Mouse (Mus musculus) embryonic facial prominence, embryonic 15.5 days (tissue): ENCODE measurements around the gene Tigd4. TPM values are rescaled to one million over a fixed set of nuclear protein-coding genes. Genes with fewer than 3 reads are reported as not detected.

Experiments used
- ATAC-seq: fragments of 200-750 bp; cut with Nextera tagmentation; 2 replicates; pipeline ENCODE4 v1.8.0; 2017; ENCODE audit warnings: low read depth, moderate TSS enrichment; ENCODE audit not compliant: insufficient number of reproducible peaks, low FRiP score, low TSS enrichment
- H3K27ac ChIP-seq: fragments of 300-500 bp; sonication (generic); replicated peaks from 2 replicates; pipeline ENCODE4 v1.5.1; 2015; ENCODE audit warnings: mild to moderate bottlenecking, inconsistent platforms
- H3K27me3 ChIP-seq: fragments of 300-500 bp; sonication (generic); 2 replicates; pipeline ENCODE4 v1.6.1; 2015; ENCODE audit warnings: inconsistent platforms
- H3K36me3 ChIP-seq: fragments of 300-500 bp; sonication (generic); 2 replicates; pipeline ENCODE4 v1.6.1; 2015; ENCODE audit warnings: mild to moderate bottlenecking, inconsistent platforms
- H3K4me1 ChIP-seq: fragments of 300-500 bp; sonication (generic); 2 replicates; pipeline ENCODE4 v1.6.1; 2015; ENCODE audit warnings: inconsistent platforms
- H3K4me2 ChIP-seq: fragments of 300-500 bp; sonication (generic); replicated peaks from 2 replicates; pipeline ENCODE4 v1.6.1; 2015; ENCODE audit warnings: mild to moderate bottlenecking, inconsistent platforms
- H3K4me3 ChIP-seq: fragments of 300-500 bp; sonication (generic); replicated peaks from 2 replicates; pipeline ENCODE4 v1.5.1; 2015; ENCODE audit warnings: mild to moderate bottlenecking, inconsistent platforms
- H3K9ac ChIP-seq: fragments of 300-500 bp; sonication (generic); 2 replicates; pipeline ENCODE4 v1.6.1; 2015; ENCODE audit warnings: inconsistent platforms
- H3K9me3 ChIP-seq: fragments of 300-500 bp; sonication (generic); replicated peaks from 2 replicates; pipeline ENCODE4 v1.6.1; 2016; ENCODE audit warnings: inconsistent platforms
- WGBS: fragments of 180-500 bp; shearing (Covaris S2); methylation state at CpG from one replicate; pipeline ENCODE4 v1.1.7; 2015; 5-methylcytosine and 5-hydroxymethylcytosine counted together
- polyA plus RNA-seq: library from polyadenylated mRNA; unstranded; fragments of >200 nt; fragmentation: Nextera tagmentation; extraction: Ambion mirVana; gene quantifications from 2 replicates; pipeline ENCODE4 v1.2.1, GENCODE M21; 2015

Tigd4 gene
- polyA plus RNA-seq, 1 experiment from 2014 or later, result 1.5 TPM

DNA sequence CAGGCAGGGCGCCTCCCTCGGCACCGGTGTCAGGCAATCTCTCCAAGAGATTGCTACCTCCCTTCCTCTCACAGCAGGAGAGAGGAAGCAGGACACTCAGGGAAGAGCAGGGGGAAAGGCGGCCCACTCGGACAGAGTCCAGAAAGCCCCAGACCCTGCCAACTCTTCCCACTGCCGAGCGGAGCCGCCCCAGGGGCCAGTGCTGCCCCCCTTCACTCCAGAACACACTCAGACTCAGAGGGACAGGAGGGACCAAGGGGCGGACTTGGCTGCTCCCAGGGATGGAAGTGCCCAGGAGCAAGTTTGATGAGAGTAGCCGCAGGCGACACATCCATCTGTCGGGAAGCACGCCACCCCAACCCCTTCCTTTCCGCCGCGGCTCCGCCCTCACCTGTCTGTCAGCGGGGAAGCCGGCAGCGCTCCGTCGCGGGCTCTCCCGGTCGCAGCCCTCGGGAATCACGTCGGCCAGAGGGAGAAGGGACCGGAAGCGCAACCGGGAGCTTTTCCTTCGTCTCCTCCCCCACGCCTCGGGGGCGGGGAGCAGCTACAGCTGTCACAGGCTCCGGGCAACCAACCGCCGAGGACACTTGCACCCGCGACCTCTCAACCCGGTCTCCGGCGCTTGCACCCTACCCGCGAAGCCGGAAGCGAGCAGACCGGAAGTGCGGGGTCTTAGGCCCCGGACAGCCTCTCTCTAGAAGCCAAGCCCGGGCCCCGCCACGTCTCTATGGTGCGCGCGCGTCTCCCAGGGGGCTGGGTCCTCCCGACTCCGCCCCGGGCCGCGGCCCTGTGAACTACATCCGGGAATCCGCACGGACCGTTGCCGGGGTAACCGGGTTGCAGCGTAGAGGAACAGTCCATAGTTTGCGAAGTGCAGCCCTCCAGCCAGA, 11.1 kb upstream of the Tigd4 start, which contains the start of gene Arfip1:
Gene Arfip1, minus strand, starts transcription at position 603 of the 890 bp plus-strand sequence.
- under 1% methylated on average over 69 of the region's 70 CpGs for WGBS
- H3K27ac ChIP-seq, result peak within 1 kb of the TSS; percentile 93
- H3K9ac ChIP-seq, result peak within 1 kb of the TSS; percentile 74
- H3K4me2 ChIP-seq, result peak within 1 kb of the TSS; percentile 72
- H3K27me3 ChIP-seq, result no peaks in the 10 kb centered on the region
- peak within 1 kb of the TSS; percentile 89 for H3K4me3 ChIP-seq
- H3K36me3 ChIP-seq, result no peaks in the 10 kb centered on the region
- peak; percentile 98 for ATAC-seq
- H3K9me3 ChIP-seq, result no peaks in the 10 kb centered on the region
- peaks cover 21% of the 10 kb centered on the region for H3K4me1 ChIP-seq

DNA sequence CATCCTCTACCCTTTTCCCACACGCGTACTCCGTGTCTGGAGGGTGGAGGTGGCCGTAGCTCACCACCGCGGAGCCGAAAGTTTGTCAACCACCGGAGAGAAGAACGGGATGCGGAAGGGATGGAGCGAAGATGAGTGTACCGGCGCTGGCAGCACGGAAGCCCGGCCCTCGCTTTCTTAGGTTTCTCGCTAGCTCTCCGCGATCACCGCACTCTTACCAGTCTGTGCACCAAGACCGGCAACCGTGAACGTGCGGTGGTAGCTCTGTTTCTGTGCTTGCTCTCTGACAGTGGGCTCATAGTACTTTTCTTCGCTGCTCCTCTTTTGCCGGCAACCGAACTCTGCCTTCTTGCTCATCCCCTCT, 10.5 kb upstream of the Tigd4 start:
- Histone ChIP-seq H3K27ac (peak overlapping the region; percentile 93), H3K4me3 (peak overlapping the region; percentile 89), H3K4me2 (peak overlapping the region; percentile 72), H3K27me3 (no peaks in the 10 kb centered on the region), H3K36me3 (no peaks in the 10 kb centered on the region), H3K4me1 (peaks cover 21% of the 10 kb centered on the region), H3K9ac (peak overlapping the region; percentile 74), H3K9me3 (no peaks in the 10 kb centered on the region)
- ATAC-seq, result no peak
- WGBS, result under 1% methylated on average over 27 of the region's 27 CpGs

DNA sequence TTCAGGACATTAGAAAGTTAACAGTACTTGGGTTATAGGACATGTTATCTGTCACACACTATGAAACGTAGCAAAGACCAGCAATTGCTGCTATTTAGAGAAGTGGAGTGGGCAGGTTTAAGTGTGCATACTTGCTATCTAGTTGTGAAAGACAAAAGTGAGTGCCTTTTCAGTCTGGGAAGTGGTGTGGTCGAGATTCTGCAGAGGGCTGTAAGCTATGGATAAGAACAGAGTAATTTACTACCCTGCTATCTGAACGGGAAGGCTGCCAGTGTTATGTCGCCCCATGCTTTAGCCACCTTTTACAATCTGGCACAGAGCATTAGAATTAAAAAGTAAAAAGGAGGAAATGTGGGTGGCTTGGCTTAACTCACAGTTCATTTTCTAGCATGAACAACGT, 6.6 kb upstream of the Tigd4 start:
- no peak for ATAC-seq
- Histone ChIP-seq H3K4me1 (peaks cover 4% of the 10 kb centered on the region; the same call in 1 of the 2 replicates), H3K9me3 (no peaks in the 10 kb centered on the region), H3K27me3 (no peaks in the 10 kb centered on the region), H3K9ac (no peak overlapping the region), H3K36me3 (no peaks in the 10 kb centered on the region), H3K4me2 (no peak overlapping the region), H3K27ac (no peak overlapping the region), H3K4me3 (no peak overlapping the region)
- 51% methylated on average over 5 of the region's 5 CpGs for WGBS

DNA sequence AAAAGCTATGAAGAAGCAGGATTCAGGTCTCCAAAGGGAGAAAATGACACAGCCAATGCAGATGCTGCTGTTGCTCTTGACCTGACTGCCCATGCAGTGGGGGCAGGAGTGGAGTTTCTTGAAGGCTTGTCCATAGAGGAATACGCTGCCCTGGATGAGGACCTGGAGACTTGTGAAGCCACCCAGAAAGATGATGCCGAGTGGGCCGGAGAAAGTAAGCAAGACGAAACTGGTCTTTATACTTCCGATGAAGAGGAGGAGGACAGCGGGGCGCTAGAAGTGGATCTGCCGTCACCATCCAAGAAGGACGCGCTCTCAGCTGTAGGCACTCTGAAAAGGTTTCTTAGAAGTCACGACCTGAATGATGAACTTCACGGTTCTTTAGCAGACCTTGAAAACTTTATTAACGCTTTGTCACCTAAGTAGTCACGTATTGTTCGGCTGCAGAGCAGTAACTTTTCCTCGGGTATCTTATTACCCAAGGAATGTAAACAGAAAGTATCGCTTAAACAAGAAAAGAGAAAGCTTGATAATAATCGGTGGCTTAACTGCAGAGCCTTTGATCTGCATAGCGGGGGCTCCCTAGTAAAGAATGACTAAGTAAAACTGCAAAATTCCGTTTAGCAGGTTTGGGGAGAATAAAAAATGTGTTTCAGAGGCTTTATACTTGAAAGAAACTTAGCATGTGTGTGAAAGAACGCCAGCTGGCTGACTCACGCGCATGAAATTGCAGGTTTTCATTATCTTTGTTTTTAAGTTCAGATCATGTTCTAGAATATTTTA, 1.7 kb downstream of the Tigd4 start:
- Histone ChIP-seq H3K4me2 (peak overlapping the region; percentile 41), H3K36me3 (no peaks in the 10 kb centered on the region), H3K9me3 (no peaks in the 10 kb centered on the region), H3K4me1 (peaks cover 5% of the 10 kb centered on the region; the same call in 1 of the 2 replicates), H3K27ac (no peak overlapping the region; the same call in 1 of the 2 replicates), H3K4me3 (peak overlapping the region; percentile 33), H3K27me3 (no peaks in the 10 kb centered on the region; the same call in 1 of the 2 replicates), H3K9ac (no peak overlapping the region)
- no peak for ATAC-seq
- 16% methylated on average over 23 of the region's 23 CpGs for WGBS

DNA sequence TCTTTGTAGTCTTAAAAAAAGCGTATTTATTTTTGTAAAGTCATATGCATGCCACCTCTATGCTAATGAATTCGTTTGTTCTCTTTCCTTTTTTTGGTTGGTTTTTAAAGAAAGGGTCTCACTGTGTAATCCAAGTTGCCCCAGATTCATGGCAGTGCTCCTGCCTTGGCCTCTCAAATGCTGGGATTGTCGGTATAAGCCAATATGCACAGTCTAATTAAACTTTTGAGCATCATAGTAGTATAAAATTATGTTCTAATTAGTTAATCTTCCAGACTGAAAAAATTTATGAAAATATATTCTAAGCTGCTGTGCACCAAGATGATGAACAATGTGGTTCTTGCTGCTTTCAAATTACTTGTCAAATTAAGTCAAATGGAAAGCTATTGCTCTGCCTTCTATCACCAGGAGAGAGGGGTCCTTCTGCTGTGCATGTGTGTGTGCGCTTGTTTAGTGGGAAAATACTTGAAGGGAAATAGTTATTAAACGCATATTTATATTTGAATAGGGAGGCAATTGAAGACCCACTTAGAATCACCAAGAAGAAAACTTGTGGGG, 2.4 kb downstream of the Tigd4 start:
- Histone ChIP-seq H3K9ac (no peak overlapping the region), H3K4me1 (peaks cover 5% of the 10 kb centered on the region; the same call in 1 of the 2 replicates), H3K27me3 (no peaks in the 10 kb centered on the region; the same call in 1 of the 2 replicates), H3K36me3 (no peaks in the 10 kb centered on the region), H3K27ac (0 out of 2 replicates have a peak overlapping the region, but pooled peaks have one; percentile 6), H3K4me2 (peak overlapping the region; percentile 41), H3K4me3 (no peak overlapping the region; the same call in 1 of the 2 replicates), H3K9me3 (no peaks in the 10 kb centered on the region)
- no peak for ATAC-seq
- WGBS, result 33% methylated on average over 5 of the region's 5 CpGs

DNA sequence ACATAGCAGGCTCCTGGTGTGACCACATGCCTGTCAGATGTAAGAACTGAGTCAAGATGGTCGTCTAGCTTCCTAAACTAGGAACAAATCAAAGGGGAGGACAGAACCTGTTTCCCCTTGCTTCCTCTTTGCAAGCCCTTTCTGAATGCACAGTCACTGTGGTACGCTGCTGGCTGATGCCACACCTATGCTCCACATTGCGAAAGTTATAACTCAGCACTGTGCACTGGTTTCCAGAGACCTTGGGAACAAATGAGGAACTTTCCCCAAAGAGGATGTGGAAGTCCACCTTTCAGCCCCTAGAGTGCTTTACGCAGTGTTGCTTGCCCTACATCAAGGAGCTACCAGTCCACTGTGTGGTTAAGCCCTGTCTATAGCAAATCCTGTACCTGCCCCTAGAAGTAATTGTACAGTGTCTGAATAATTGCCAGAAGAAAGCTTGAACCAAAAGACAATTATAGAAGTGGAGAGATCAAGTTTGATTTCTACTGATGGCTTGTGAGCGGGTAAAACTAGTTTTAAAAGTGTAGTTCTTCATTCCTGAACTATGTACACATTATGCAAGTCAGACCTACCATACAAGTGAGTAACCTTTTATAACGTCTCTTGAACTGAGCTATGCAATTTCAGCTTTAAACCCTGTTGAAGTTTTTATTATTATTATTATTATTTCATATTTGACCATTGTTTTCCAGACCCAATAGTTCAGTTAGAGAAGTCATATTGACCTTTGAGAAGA, 4.8 kb downstream of the Tigd4 start:
- no peak for ATAC-seq
- H3K27ac ChIP-seq, result peak overlapping the region; percentile 31; the same call in 1 of the 2 replicates

DNA sequence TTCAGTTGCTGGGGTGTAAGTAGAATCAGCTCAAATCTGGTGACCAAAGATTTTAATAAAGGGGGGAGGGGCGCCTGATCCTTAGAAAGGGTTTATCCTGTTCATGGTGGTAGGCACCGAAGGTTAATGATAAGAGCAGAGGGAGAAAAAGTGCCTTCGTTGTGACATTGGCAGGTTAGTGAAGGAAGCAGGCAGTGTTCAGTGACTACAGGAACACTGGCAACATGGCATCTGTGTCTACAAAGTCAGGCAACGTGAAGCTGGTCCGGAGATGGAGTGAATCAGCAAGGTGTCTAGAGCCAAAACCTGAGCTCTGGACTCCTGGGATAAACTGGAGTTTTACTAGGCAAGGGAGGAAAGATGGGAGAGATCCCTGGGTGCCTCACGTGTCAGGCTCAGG, 5.4 kb downstream of the Tigd4 start:
- Histone ChIP-seq H3K4me2 (no peak overlapping the region), H3K36me3 (no peaks in the 10 kb centered on the region), H3K4me1 (peaks cover 10% of the 10 kb centered on the region; the same call in 1 of the 2 replicates), H3K27ac (no peak overlapping the region), H3K9ac (no peak overlapping the region), H3K4me3 (no peak overlapping the region), H3K9me3 (no peaks in the 10 kb centered on the region), H3K27me3 (no peaks in the 10 kb centered on the region)
- no peak for ATAC-seq
- WGBS, result 78% methylated on average over 6 of the region's 6 CpGs

More for the DNA sequence above, 4.8 kb downstream of the Tigd4 start:
- Histone ChIP-seq H3K4me2 (no peak overlapping the region), H3K27me3 (no peaks in the 10 kb centered on the region; the same call in 1 of the 2 replicates), H3K9me3 (no peaks in the 10 kb centered on the region), H3K4me1 (peaks cover 10% of the 10 kb centered on the region; the same call in 1 of the 2 replicates), H3K9ac (no peak overlapping the region), H3K36me3 (no peaks in the 10 kb centered on the region), H3K4me3 (no peak overlapping the region)
- 69% methylated on average over 6 of the region's 6 CpGs for WGBS

DNA sequence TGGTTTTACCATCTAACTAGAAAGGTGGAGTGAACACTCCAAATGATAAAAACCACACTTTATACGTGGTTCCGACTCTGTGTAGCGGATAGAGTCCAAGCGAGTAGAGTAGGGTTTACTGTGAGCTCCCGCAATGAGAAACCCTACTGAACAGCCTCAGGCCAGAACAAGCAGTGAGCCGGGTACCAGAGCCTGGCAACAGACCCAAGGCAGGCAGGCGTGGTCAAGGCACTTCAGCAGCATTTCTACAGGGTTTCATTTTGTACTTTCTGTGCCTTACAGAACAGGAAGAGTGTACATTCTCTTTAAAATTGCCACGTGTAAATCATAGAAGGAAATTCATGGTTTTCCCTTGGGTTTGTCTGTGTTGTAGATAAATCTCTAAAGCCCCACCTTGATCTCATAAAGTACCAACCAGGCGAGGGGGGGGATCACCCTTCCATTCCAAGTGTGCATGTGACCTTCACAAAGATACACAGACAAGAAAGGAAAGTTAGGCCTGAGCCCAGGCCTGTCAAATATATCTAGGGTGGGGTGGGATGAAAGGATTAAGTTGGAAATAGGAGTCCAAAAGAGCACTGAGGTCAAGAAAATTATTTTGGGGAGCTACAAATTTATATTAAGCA, 8.6 kb downstream of the Tigd4 start:
- H3K4me3 ChIP-seq, result no peak overlapping the region
- H3K9me3 ChIP-seq, result 0 out of 2 replicates have a peak, but pooled peaks cover 8% of the 10 kb centered on the region
- 42% methylated on average over 9 of the region's 9 CpGs for WGBS
- peak overlapping the region; percentile 71 for H3K27ac ChIP-seq
- H3K4me1 ChIP-seq, result 0 out of 2 replicates have a peak, but pooled peaks cover 5% of the 10 kb centered on the region
- no peak overlapping the region for H3K4me2 ChIP-seq
- no peaks in the 10 kb centered on the region for H3K36me3 ChIP-seq
- ATAC-seq, result no peak
- H3K9ac ChIP-seq, result no peak overlapping the region
- H3K27me3 ChIP-seq, result no peaks in the 10 kb centered on the region

DNA sequence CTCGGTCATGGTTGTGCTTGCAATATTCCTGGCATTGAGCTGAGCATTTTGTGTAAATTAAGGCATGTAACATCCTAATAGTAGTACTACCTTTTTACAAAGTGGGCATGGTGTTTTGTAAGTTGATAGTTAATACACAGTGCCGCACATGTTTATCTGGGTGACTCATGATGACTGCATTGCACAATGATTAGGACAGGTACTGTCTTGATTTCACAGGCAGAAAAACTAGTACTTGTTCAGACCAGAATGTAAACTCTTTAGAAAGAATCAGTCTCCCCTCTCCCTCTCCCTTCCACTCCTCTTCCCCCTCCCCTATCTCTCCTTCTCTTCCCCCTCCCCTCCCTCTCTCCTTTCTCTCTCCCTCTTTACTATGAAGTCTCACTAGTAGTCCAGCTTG, 9.4 kb downstream of the Tigd4 start:
- no peak overlapping the region for H3K9ac ChIP-seq
- H3K4me1 ChIP-seq, result 0 out of 2 replicates have a peak, but pooled peaks cover 5% of the 10 kb centered on the region
- 57% methylated on average over 2 of the region's 2 CpGs for WGBS
- H3K36me3 ChIP-seq, result no peaks in the 10 kb centered on the region
- H3K27ac ChIP-seq, result peak overlapping the region; percentile 71
- H3K9me3 ChIP-seq, result 0 out of 2 replicates have a peak, but pooled peaks cover 8% of the 10 kb centered on the region
- ATAC-seq, result peak; percentile 67; the same call in 1 of the 2 replicates
- no peaks in the 10 kb centered on the region for H3K27me3 ChIP-seq
- no peak overlapping the region for H3K4me2 ChIP-seq
- H3K4me3 ChIP-seq, result no peak overlapping the region

DNA sequence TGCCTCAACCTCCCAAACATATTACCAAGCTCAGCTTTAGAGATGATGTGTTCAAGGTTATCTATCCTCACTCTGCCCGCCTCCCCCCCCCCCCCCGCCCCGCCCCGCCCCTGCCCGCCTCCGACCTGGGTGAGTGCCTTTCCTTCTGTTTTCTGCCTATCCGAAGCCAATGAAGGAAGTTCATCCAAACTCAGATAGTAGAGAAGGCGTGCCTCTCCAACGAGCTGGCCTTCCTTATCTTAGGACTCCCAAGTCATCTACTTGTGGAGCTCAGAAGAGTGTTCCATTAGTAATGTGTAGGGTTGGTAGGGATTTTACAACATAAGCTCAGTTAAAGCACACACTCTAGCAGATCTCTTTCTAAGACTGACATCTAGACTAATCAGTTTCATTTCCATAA, 9.8 kb downstream of the Tigd4 start:
- no peak for ATAC-seq
- no peak overlapping the region for H3K4me3 ChIP-seq
- no peaks in the 10 kb centered on the region for H3K36me3 ChIP-seq
- H3K9ac ChIP-seq, result no peak overlapping the region
- 0 out of 2 replicates have a peak, but pooled peaks cover 5% of the 10 kb centered on the region for H3K4me1 ChIP-seq
- peak overlapping the region; percentile 71 for H3K27ac ChIP-seq
- 73% methylated on average over 7 of the region's 9 CpGs for WGBS
- no peaks in the 10 kb centered on the region for H3K27me3 ChIP-seq
- 0 out of 2 replicates have a peak, but pooled peaks cover 8% of the 10 kb centered on the region for H3K9me3 ChIP-seq
- H3K4me2 ChIP-seq, result no peak overlapping the region
